Mouse (Mus musculus): ENCODE results near the gene Gm5726. TPM values are rescaled to one million over a fixed set of nuclear protein-coding genes. Genes with fewer than 3 reads are reported as not detected.

The Gm5726 gene
- polyA plus RNA-seq (2012; rRNA removed; ENCODE audit: low replicate concordance), result not detected in 2 replicates

DNA sequence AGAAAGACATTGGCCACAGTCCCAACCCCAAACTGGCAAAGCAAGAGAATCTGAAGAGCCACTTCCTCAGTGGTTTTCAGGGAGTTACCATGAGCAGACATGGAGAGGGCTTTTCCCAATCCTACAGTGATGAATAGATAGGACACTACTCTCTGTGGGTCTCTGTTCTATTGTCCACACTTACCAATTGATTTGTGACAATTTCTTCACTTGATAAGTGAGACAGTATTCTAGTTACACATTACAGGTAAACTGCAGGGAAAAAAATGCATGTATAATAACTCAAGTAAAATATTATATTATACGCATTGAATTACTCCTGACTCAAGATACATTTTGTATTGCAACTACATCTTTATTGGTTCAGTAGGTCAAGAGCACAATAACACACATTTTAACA is at the start of gene Gm5726:
Gm5726 (minus strand) TSS at position 101 of the 400 bp plus-strand sequence.

DNA sequence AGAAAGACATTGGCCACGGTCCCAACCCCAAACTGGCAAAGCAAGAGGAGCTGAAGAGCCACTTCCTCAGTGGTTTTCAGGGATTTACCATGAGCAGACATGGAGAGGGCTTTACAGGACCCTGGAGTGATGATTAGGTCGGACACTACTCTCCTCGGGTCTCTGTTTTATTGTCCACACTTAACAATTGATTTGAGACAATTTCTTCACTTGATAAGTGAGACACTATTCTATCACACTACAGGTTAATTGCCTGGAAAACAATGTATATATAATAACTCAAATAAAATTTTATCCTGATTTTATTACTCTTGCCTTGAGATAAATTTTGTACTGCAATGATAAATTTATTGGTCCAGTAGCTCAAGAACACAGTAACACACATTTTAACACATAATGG is 30.6 kb upstream of the Gm5726 start, which contains the start of gene Gm4141:
Gm4141 (minus strand) TSS at position 101 of the 400 bp plus-strand sequence.

DNA sequence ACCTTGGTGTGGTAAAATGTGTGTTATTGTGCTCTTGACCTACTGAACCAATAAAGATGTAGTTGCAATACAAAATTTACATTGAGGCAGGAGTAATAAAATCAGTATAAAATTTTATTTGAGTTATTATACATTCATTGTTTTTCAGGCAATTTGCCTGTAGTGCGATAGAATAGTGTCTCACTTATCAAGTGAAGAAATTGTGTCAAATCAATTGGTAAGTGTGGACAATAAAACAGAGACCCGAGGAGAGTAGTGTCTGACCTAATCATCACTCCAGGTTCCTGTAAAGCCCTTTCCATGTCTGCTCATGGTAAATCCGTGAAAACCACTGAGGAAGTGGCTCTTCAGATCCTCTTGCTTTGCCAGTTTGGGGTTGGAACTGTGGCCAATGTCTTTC is 12.0 kb downstream of the Gm5726 start, which contains the start of gene Vmn1r104:
Vmn1r104 (plus strand) TSS at position 301 of the 400 bp plus-strand sequence.

DNA sequence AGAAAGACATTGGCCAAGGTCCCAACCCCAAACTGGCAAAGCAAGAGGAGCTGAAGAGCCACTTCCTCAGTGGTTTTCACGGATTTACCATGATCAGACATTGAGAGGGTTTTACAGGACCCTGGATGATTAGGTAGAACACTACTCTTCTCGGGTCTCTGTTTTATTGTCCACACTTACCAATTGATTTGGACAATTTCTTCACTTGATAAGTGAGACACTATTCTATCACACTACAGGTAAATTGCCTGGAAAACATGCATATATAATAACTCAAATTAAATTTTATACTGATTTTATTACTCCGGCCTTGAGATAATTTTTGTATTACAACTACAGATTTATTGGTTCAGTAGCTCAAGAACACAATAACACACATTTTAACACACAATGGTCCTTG is 35.1 kb downstream of the Gm5726 start, which contains the start of gene Vmn1r103:
Vmn1r103 (minus strand) TSS at position 101 of the 400 bp plus-strand sequence.

Other genes with a start within 250 kb of the Gm5726 start
- gene Gm4133, start 211.7 kb downstream of the Gm5726 start, polyA plus RNA-seq (2012; rRNA removed; ENCODE audit: low replicate concordance), result not detected in 2 replicates
- not detected in 2 replicates for gene Gm5728, start 170.3 kb downstream of the Gm5726 start, polyA plus RNA-seq (2012; rRNA removed; ENCODE audit: low replicate concordance)
- not detected in 2 replicates for gene Vmn1r100, start 127.8 kb downstream of the Gm5726 start, polyA plus RNA-seq (2012; rRNA removed; ENCODE audit: low replicate concordance)
- gene Vmn1r101, start 103.2 kb downstream of the Gm5726 start, polyA plus RNA-seq (2012; rRNA removed; ENCODE audit: low replicate concordance), result not detected in 2 replicates
- gene Gm10670, start 70.8 kb downstream of the Gm5726 start, polyA plus RNA-seq (2012; rRNA removed; ENCODE audit: low replicate concordance), result not detected in 2 replicates
- gene Vmn1r103, start 35.2 kb downstream of the Gm5726 start, polyA plus RNA-seq (2012; rRNA removed; ENCODE audit: low replicate concordance), result not detected in 2 replicates
- not detected in 2 replicates for gene Vmn1r104, start 11.9 kb downstream of the Gm5726 start, polyA plus RNA-seq (2012; rRNA removed; ENCODE audit: low replicate concordance)
- not detected in 2 replicates for gene Gm4141, start 30.5 kb upstream of the Gm5726 start, polyA plus RNA-seq (2012; rRNA removed; ENCODE audit: low replicate concordance)
- not detected in 2 replicates for gene Gm4513, start 53.3 kb upstream of the Gm5726 start, polyA plus RNA-seq (2012; rRNA removed; ENCODE audit: low replicate concordance)
- gene Vmn1r107, start 123.2 kb upstream of the Gm5726 start, polyA plus RNA-seq (2012; rRNA removed; ENCODE audit: low replicate concordance), result not detected in 2 replicates
- not detected in 2 replicates for gene Vmn1r111, start 157.5 kb upstream of the Gm5726 start, polyA plus RNA-seq (2012; rRNA removed; ENCODE audit: low replicate concordance)
- gene Gm10668, start 184.9 kb upstream of the Gm5726 start, polyA plus RNA-seq (2012; rRNA removed; ENCODE audit: low replicate concordance), result not detected in 2 replicates
- gene Vmn1r112, start 225.4 kb upstream of the Gm5726 start, polyA plus RNA-seq (2012; rRNA removed; ENCODE audit: low replicate concordance), result not detected in 2 replicates
- gene Vmn1r113, start 241.5 kb upstream of the Gm5726 start, polyA plus RNA-seq (2012; rRNA removed; ENCODE audit: low replicate concordance), result not detected in 2 replicates

All from duodenum, adult 2 months (tissue).